Mouse (Mus musculus) liver, postnatal 0 days (tissue): ENCODE data around the gene Dnal4. TPM values are rescaled to one million over a fixed set of nuclear protein-coding genes. Genes with fewer than 3 reads are reported as not detected.

Source experiments
- ATAC-seq: fragments of 200-750 bp; cut with Nextera tagmentation; 2 replicates; pipeline ENCODE4 v1.8.0; 2017; ENCODE audit warnings: mild to moderate bottlenecking, moderate library complexity
- DNase-seq: peaks from one replicate; pipeline ENCODE4 v3.0.0-alpha.2; 2016
- H3K27ac ChIP-seq: fragments of 300-500 bp; sonication (generic); 2 replicates; pipeline ENCODE4 v1.5.1; 2014; ENCODE audit warnings: antibody characterized with exemption, moderate library complexity, mild to moderate bottlenecking, low read depth
- H3K27me3 ChIP-seq: fragments of 300-500 bp; sonication (generic); 2 replicates; pipeline ENCODE4 v1.6.1; 2014; ENCODE audit warnings: low read length, control low read depth, mixed read lengths; ENCODE audit not compliant: insufficient read depth
- H3K36me3 ChIP-seq: fragments of 300-500 bp; sonication (generic); replicated peaks from 2 replicates; pipeline ENCODE4 v1.6.1; 2014; ENCODE audit warnings: mild to moderate bottlenecking, control low read depth, low read length, moderate library complexity, mixed read lengths; ENCODE audit not compliant: insufficient read depth
- H3K4me1 ChIP-seq: fragments of 300-500 bp; sonication (generic); 2 replicates; pipeline ENCODE4 v1.6.1; 2014; ENCODE audit warnings: antibody characterized with exemption, mild to moderate bottlenecking, control low read depth; ENCODE audit not compliant: insufficient read depth
- H3K4me2 ChIP-seq: fragments of 300-500 bp; sonication (generic); 2 replicates; pipeline ENCODE4 v1.6.1; 2014; ENCODE audit warnings: low read depth, mild to moderate bottlenecking, low read length, moderate library complexity, mixed read lengths
- H3K4me3 ChIP-seq: fragments of 300-500 bp; sonication (generic); 2 replicates; pipeline ENCODE4 v1.5.1; 2014; ENCODE audit warnings: low read depth, low read length
- H3K9ac ChIP-seq: fragments of 300-500 bp; sonication (generic); replicated peaks from 2 replicates; pipeline ENCODE4 v1.6.1; 2014; ENCODE audit warnings: mild to moderate bottlenecking, moderate library complexity
- H3K9me3 ChIP-seq: fragments of 300-500 bp; sonication (generic); 2 replicates; pipeline ENCODE4 v1.6.1; 2016; ENCODE audit warnings: mild to moderate bottlenecking, control low read depth, low read length, mixed read lengths
- CTCF ChIP-seq: sonication (generic); IDR thresholded peaks from 2 replicates; pipeline ENCODE4 v1.5.1; 2016; ENCODE audit warnings: antibody characterized with exemption, low read depth
- EP300 ChIP-seq: IDR thresholded peaks from 2 replicates; pipeline ENCODE4 v1.6.1; 2016; ENCODE audit warnings: antibody characterized with exemption, low read depth, mild to moderate bottlenecking
- WGBS: fragments of 180-500 bp; shearing (Covaris S2); extraction: QIAGEN DNeasy Blood & Tissue Kit; methylation state at CpG from one replicate; pipeline ENCODE4 v1.1.7; 2014; ENCODE audit not compliant: insufficient replicate concordance; 5-methylcytosine and 5-hydroxymethylcytosine counted together
- polyA plus RNA-seq: library from polyadenylated mRNA; unstranded; fragments of >200 nt; fragmentation: Nextera tagmentation; extraction: Ambion mirVana; gene quantifications from 2 replicates; pipeline ENCODE4 v1.2.1, GENCODE M21; 2015

Gene Dnal4
- polyA plus RNA-seq, 1 experiment from 2014 or later: 9.7 TPM

GRCm38 (mm10) chr15:79752742-79753419 lies 24.8 kb downstream of the Dnal4 start:
- no peaks in the 10 kb centered on the region for H3K36me3 ChIP-seq
- no peak overlapping the region for H3K4me3 ChIP-seq
- TF ChIP-seq CTCF (peak; percentile 99), EP300 (no peak)
- H3K9ac ChIP-seq: no peak overlapping the region
- H3K27me3 ChIP-seq: no peaks in the 10 kb centered on the region
- no peaks in the 10 kb centered on the region for H3K9me3 ChIP-seq
- H3K4me2 ChIP-seq: no peak overlapping the region
- no peak overlapping the region for H3K27ac ChIP-seq
- DNase-seq (peak; percentile 79), ATAC-seq (peak; percentile 57)
- 22% methylated on average over 11 of the region's 11 CpGs for WGBS
- H3K4me1 ChIP-seq: peaks cover 15% of the 10 kb centered on the region

- H3K36me3 ChIP-seq: no peaks in the 10 kb centered on the region
- H3K4me1 ChIP-seq: peaks cover 12% of the 10 kb centered on the region
- H3K9me3 ChIP-seq: no peaks in the 10 kb centered on the region
- ATAC-seq: peak; percentile 22; the same call in 1 of the 2 replicates
- H3K27me3 ChIP-seq: no peaks in the 10 kb centered on the region
- H3K27ac ChIP-seq: peak overlapping the region; percentile 55
- no peak overlapping the region for H3K9ac ChIP-seq
- H3K4me2 ChIP-seq: 0 out of 2 replicates have a peak overlapping the region, but pooled peaks have one; percentile 3
- 55% methylated on average over 17 of the region's 17 CpGs for WGBS
- TF ChIP-seq EP300: no peak
- no peak for TF ChIP-seq CTCF
- DNase-seq: no peak
- no peak overlapping the region for H3K4me3 ChIP-seq
Measured at GRCm38 (mm10) chr15:79751772-79752171, 25.9 kb downstream of the Dnal4 start.

- H3K9me3 ChIP-seq: no peaks in the 10 kb centered on the region
- H3K9ac ChIP-seq: no peak overlapping the region
- peaks cover 5% of the 10 kb centered on the region for H3K4me1 ChIP-seq
- no peak overlapping the region for H3K4me2 ChIP-seq
- ATAC-seq: no peak
- WGBS: 79% methylated on average over 8 of the region's 8 CpGs
- no peaks in the 10 kb centered on the region for H3K27me3 ChIP-seq
- TF ChIP-seq EP300 (no peak), CTCF (no peak)
- no peak overlapping the region for H3K4me3 ChIP-seq
- no peak for DNase-seq
- no peaks in the 10 kb centered on the region for H3K36me3 ChIP-seq
- no peak overlapping the region for H3K27ac ChIP-seq
Measured at GRCm38 (mm10) chr15:79750266-79750665, 27.4 kb downstream of the Dnal4 start.

GRCm38 (mm10) chr15:79749162-79749561 lies 28.5 kb downstream of the Dnal4 start:
- ATAC-seq: no peak
- H3K9ac ChIP-seq: no peak overlapping the region
- H3K9me3 ChIP-seq: no peaks in the 10 kb centered on the region
- H3K36me3 ChIP-seq: no peaks in the 10 kb centered on the region
- 48% methylated on average over 7 of the region's 7 CpGs for WGBS
- no peaks in the 10 kb centered on the region for H3K27me3 ChIP-seq
- TF ChIP-seq EP300 (no peak), CTCF (no peak)
- no peak overlapping the region for H3K4me2 ChIP-seq
- DNase-seq: no peak
- H3K4me1 ChIP-seq: peaks cover 5% of the 10 kb centered on the region
- H3K4me3 ChIP-seq: no peak overlapping the region
- no peak overlapping the region for H3K27ac ChIP-seq

- Histone ChIP-seq H3K4me3 (no peak overlapping the region), H3K9ac (no peak overlapping the region), H3K36me3 (no peaks in the 10 kb centered on the region), H3K4me1 (peaks cover 7% of the 10 kb centered on the region), H3K9me3 (no peaks in the 10 kb centered on the region), H3K27me3 (no peaks in the 10 kb centered on the region), H3K4me2 (no peak overlapping the region), H3K27ac (no peak overlapping the region)
- ATAC-seq: peak; percentile 19; the same call in 1 of the 2 replicates
- WGBS: 70% methylated on average over 11 of the region's 11 CpGs
- peak; percentile 58 for DNase-seq
- TF ChIP-seq EP300 (no peak), CTCF (peak; percentile 76)
Measured at GRCm38 (mm10) chr15:79747998-79748397, 29.7 kb downstream of the Dnal4 start.

- 83% methylated on average over 5 of the region's 5 CpGs for WGBS
- ATAC-seq: no peak
- H3K27me3 ChIP-seq: no peaks in the 10 kb centered on the region
Measured at GRCm38 (mm10) chr15:79745883-79746282, 31.8 kb downstream of the Dnal4 start.

More at GRCm38 (mm10) chr15:79745883-79746282, 31.8 kb downstream of the Dnal4 start:
- TF ChIP-seq CTCF (no peak), EP300 (no peak)
- H3K9me3 ChIP-seq: no peaks in the 10 kb centered on the region
- H3K36me3 ChIP-seq: no peaks in the 10 kb centered on the region
- H3K27ac ChIP-seq: no peak overlapping the region
- H3K9ac ChIP-seq: no peak overlapping the region
- DNase-seq: no peak
- peaks cover 8% of the 10 kb centered on the region for H3K4me1 ChIP-seq
- H3K4me3 ChIP-seq: no peak overlapping the region
- H3K4me2 ChIP-seq: no peak overlapping the region
